Mouse (Mus musculus): ENCODE measurements at regions not wholly inside any gene's neighbourhood (a gene's known extent, or its start where the extent isn't known, plus 50 kb on each side); places are given as distances from the start of the nearest gene placed in this dataset.
"Not testable (repeated sequence)": the region's sequence is repeated elsewhere in the genome, so short reads cannot be mapped to it uniquely, and the experiment has no call there.

DNA sequence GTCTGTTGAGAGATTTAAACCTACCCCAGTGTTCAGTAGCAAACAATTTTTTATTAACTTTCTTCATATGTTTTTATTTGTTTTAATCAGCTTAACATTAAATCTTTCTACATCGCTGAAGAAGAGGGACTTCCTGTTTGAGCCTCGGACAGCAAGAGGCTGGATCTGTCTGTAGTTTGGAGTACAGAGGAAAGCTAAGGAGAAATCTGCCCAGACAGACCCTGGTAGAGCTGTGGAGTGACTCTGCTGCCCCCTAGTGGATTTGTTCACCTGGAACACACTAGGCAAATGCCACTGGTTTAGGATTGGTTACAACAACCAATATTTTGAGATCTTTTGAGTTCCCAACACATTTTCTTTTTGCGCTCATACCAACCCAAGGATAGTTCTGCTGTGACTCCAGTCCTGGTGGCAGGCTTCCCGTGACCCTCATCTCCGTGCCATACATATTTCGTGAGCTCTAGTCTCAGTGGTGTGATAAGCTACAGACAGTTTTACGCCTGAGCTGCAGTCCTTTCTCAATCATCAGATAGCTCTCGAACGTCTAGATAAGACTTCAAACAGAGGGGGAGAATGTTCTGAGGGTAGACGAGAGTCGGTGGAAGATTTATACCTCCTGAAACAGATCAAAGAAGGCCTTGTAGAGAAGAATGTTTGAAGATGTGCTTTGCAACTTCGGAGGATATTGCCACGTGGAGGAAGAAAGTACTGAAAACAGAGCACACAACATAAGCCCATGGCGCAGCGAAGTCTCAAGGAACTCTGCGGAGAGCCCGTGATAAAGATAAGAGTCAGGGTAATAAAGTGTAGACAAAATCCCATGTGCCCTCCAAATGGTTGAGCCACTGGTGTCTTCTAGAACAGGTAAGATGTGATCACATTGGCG is 119.0 kb upstream of the Nabp1 start:
- peak; percentile 53 for DNase-seq (ENCODE audit: low spot score)

GRCm38 (mm10) chr1:51594666-51595065 is 116.4 kb upstream of the Nabp1 start:
- no peak for DNase-seq (ENCODE audit: low spot score)

- no peak for DNase-seq (ENCODE audit: low spot score)
These were observed 115.6 kb upstream of the Nabp1 start for GRCm38 (mm10) chr1:51593621-51594441.

DNA sequence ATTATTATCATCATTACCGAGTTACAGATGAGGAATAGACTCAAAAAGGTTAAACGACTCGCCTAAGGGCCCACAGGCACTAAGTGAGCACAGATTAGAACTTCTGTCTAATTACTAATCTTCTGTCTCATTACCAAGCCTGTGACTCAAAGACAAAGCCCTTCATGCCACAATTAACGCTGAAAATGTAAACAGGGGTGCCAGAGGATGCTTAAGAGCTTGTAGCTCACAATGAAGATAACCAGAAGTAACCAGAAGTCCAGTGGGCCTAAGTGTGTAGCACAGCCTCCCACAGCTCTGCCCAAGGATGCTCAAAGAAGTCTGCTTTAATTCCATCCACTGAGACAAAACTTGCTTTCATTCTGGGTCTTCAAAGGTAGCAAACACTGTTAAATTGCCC is 113.7 kb upstream of the Nabp1 start:
- no peak for DNase-seq (ENCODE audit: low spot score)

DNA sequence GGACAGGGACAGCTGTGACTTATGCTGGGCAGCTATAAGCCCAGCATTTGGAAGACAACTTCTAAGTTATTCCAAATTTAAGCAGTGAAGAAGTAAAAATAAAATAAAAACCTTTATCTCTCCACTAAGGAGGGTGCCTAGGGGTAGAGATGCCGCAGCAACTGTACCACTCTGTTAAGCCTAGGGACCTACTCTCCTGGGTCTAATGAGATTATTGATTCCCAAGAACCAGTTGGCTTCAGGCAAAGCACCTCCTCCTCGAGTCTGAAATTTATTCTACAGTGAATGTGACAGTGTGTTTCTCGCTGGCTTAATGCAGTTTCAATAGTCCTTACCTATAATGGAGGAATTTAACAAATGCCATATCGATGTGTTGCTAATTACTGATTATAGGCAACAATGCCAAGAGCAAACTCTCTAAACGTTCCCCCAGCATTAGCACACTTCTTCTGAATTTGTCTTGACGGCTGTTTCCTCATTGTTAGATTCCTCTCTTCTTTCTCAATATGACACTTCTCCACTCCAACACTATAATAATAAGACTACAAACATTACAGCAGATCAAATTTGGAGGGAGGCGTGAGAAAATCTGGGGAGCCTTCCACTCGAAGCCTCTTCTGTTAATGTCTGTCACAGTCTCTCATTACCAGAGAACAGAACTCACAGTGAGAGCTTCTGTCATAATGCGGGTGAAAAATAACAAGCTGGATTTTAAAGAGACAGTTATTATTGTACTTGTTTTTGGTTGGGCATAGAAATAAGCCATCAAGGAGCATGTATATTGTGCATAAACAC is 112.6 kb upstream of the Nabp1 start:
- no peak for DNase-seq (ENCODE audit: low spot score)

GRCm38 (mm10) chr1:51584925-51585424 is 106.8 kb upstream of the Nabp1 start:
- no peak for DNase-seq (ENCODE audit: low spot score)

GRCm38 (mm10) chr1:51583871-51584270 is 105.6 kb upstream of the Nabp1 start:
- DNase-seq (ENCODE audit: low spot score): no peak

- DNase-seq (ENCODE audit: low spot score): no peak
These were observed 101.8 kb upstream of the Nabp1 start for GRCm38 (mm10) chr1:51580074-51580473.

- no peak for DNase-seq (ENCODE audit: low spot score)
These were observed 99.5 kb upstream of the Nabp1 start for GRCm38 (mm10) chr1:51577701-51578100.

DNA sequence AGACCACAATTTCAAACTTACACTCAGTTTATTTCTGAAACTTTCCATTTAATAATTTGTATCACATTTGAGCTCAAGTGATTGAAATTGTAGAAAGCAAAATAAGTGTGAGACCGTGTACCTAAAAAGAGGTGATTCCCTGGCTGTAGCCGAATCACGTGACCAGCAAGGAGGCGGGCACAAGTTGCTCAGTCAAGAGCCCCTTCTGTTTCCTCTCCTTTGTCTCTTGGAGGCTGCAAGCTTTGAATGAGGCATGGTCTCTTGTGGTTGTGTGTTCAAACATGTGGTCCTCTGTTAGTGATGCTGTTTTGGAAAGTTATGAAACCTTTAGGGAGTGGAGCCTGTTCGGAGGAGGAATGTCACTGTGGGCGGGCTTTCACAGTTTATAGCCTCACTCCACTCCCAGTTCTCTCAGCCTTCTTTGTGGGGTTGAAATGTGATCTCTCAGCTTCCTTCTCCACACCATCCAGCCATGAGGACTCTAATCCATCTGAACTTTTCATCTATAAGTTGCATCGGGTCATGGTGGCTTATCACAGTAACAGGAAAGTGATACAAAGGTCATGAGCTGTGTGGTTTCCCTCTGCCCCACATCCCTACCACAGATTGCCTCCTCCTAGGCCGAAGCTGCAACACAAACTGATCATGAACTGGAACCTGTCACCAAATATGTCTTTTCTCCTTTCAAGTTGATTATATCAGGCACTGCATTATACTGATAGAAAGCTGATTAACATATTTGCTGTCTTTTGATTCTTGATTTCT is 94.3 kb upstream of the Nabp1 start:
- DNase-seq (ENCODE audit: low spot score): no peak

- no peak for DNase-seq (ENCODE audit: low spot score)
These were observed 91.4 kb upstream of the Nabp1 start for GRCm38 (mm10) chr1:51569625-51570024.

DNA sequence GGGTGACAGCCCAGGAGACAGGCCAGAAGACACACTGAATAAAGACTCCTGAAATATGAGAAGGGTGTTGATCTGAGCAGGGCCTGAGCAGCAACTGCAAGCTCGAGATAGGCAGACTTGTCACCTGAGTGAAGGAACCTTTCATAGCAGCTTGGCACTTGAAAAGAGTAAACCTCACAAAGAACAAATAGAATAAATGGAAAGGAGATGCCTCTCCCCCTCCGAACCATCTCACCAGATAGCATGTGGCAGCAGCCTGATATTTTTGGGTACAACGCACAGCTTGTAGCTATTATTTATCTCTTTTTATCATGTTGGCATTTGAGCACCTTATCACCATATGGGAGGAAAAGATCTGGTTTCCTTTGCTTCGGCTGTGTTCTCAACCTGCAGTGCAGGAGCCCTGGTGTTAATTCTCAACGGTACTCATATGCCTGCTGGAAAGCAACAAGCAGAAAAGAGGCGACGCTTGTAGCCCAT is 88.0 kb upstream of the Nabp1 start:
- no peak for DNase-seq (ENCODE audit: low spot score)

DNA sequence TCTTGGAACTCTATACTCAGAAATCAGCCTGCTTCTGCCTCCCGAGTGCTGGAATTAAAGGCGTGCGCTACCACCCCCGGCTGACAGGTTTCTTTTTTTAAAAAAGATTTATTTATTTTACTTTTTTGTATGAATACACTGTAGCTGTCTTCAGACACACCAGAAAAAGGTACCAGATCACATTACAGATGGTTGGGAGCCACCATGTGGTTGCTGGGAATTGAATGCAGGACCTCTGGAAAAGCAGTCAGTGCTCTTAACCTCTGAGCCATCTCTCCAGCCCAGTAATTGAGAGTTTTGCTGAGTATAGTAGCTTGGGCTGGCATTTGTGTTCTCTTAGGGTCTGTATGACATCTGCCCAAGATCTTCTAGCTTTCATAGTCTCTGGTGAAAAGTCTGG is 78.4 kb upstream of the Nabp1 start:
- DNase-seq (ENCODE audit: low spot score): not testable (repeated sequence)

GRCm38 (mm10) chr1:51553738-51554137 is 75.5 kb upstream of the Nabp1 start:
- no peak for DNase-seq (ENCODE audit: low spot score)

GRCm38 (mm10) chr1:51551624-51552023 is 73.4 kb upstream of the Nabp1 start:
- no peak for DNase-seq (ENCODE audit: low spot score)

- DNase-seq (ENCODE audit: low spot score): no peak
These were observed 64.6 kb upstream of the Nabp1 start for GRCm38 (mm10) chr1:51542801-51543200.

- DNase-seq (ENCODE audit: low spot score): no peak
These were observed 61.4 kb upstream of the Nabp1 start for GRCm38 (mm10) chr1:51539634-51540033.

DNA sequence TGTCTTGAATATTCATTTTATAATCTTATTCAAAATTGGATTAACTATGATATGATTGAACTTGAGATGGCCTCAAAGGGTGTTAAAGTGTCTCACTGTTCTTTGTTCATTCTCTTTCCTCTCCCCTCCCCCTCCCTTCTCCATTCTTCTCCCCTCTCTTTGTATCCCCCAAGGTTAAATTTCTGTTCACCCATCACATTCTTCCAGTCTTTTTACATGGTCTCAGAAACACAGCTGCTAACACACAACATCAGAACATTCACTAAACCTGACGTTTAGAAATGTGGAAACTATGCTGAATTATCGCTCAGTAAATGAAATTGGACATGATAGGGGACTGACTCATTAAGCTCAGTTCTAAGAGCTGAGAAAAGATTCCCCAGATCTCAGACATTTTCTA is 60.6 kb upstream of the Nabp1 start:
- DNase-seq (ENCODE audit: low spot score): no peak

DNA sequence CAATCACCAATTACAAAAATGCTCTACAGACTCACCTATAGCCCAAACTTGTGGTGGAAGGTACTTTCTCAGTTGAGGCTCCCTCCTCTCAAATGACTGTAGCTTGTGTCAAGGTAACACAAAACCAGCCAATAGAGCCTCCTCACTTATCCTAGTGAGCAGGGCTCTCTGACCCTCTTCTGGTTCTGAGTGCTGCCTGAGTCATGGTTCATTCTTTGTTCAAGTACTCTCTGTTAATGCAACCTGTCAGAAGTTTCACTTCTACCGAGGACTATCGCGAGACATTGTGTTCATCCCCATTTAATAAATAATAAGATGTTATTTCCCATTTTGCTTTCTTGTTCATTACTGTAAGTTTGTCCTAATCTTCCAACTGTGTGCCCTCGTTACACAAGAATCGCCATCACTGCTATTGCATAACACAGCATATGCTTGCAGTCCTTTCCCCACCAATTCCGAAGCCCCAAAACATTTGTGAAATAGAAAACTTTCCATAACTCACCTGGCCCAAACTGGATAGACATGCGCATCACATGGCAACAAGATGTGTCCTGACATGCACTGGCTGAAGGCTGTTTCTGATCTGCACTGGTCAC is 59.6 kb upstream of the Nabp1 start:
- DNase-seq (ENCODE audit: low spot score): no peak

GRCm38 (mm10) chr1:51536076-51536475 is 57.9 kb upstream of the Nabp1 start:
- DNase-seq (ENCODE audit: low spot score): no peak

GRCm38 (mm10) chr1:51535414-51535813 is 57.2 kb upstream of the Nabp1 start:
- DNase-seq (ENCODE audit: low spot score): no peak
